Mouse (Mus musculus) small intestine, adult 2 months (tissue): ENCODE measurements around the gene Fbxl14.

Experiments used
- CTCF ChIP-seq: fragments of 200-500 bp; IDR thresholded peaks from 2 replicates; pipeline ENCODE4 v1.5.1; 2012; ENCODE audit warnings: low read depth, mild to moderate bottlenecking, control low read depth, inconsistent platforms, low read length, moderate library complexity, mixed read lengths; ENCODE audit not compliant: insufficient replicate concordance, insufficient read length; ENCODE audit errors: extremely low read depth
- POLR2A ChIP-seq: fragments of 200-500 bp; IDR thresholded peaks from 2 replicates; pipeline ENCODE4 v1.6.1; 2012; ENCODE audit warnings: low read depth, mild to moderate bottlenecking, control low read depth, inconsistent platforms, low read length, moderate library complexity

GRCm38 (mm10) chr6:119451981-119452499 is 27.4 kb upstream of the Fbxl14 start:
- TF ChIP-seq POLR2A: no peak
- no peak for TF ChIP-seq CTCF
